Mouse (Mus musculus) heart, adult 2 months (tissue): ENCODE results near the gene Lamb3.

Experiments used
- CTCF ChIP-seq: fragments of 200-600 bp; IDR thresholded peaks from 2 replicates; pipeline ENCODE4 v1.8.1; 2022; ENCODE audit warnings: antibody characterized with exemption, mild to moderate bottlenecking, moderate library complexity
- EP300 ChIP-seq: fragments of 200-500 bp; IDR thresholded peaks from 2 replicates; pipeline ENCODE4 v1.6.1; 2011; ENCODE audit warnings: low read depth, low read length, control low read depth; ENCODE audit not compliant: insufficient read depth
- POLR2A ChIP-seq: fragments of 200-500 bp; IDR thresholded peaks from 2 replicates; pipeline ENCODE4 v1.6.1; 2011; ENCODE audit warnings: mild to moderate bottlenecking, low read depth, low read length, control low read depth; ENCODE audit not compliant: insufficient read depth

- no peak for TF ChIP-seq EP300
- TF ChIP-seq CTCF: peak; percentile 87
- TF ChIP-seq POLR2A: no peak
Observed at GRCm38 (mm10) chr1:193255488-193256288, 48.2 kb downstream of the Lamb3 start.
